Mouse (Mus musculus) ES-E14 (cell line): ENCODE results near the gene Lin7c.

Source experiments
- CHD2 ChIP-seq: IDR thresholded peaks from 2 replicates; pipeline ENCODE4 v1.6.1; 2014; ENCODE audit warnings: mild to moderate bottlenecking, low read depth, low read length, inconsistent platforms
- HCFC1 ChIP-seq: IDR thresholded peaks from 2 replicates; pipeline ENCODE4 v1.6.1; 2012; ENCODE audit warnings: low read length, inconsistent platforms, borderline replicate concordance; ENCODE audit not compliant: insufficient read depth
- MAFK ChIP-seq: IDR thresholded peaks from 2 replicates; pipeline ENCODE4 v1.6.1; 2014; ENCODE audit warnings: mild to moderate bottlenecking, low read depth, low read length, inconsistent platforms; ENCODE audit not compliant: insufficient read depth
- ZC3H11A ChIP-seq: IDR thresholded peaks from 2 replicates; pipeline ENCODE4 v1.6.1; 2012; ENCODE audit warnings: low read depth, mild to moderate bottlenecking, inconsistent platforms, low read length, borderline replicate concordance
- ZNF384 ChIP-seq: IDR thresholded peaks from 2 replicates; pipeline ENCODE4 v1.6.1; 2012; ENCODE audit warnings: low read depth, low read length, inconsistent platforms

GRCm38 (mm10) chr2:109927446-109927845 lies 36.8 kb downstream of the Lin7c start:
- TF ChIP-seq ZC3H11A (no peak), MAFK (no peak), HCFC1 (no peak), ZNF384 (no peak), CHD2 (no peak)
